Comparison of ENCODE assay signal across 8 mouse cellular contexts in genomic region chr13:51853301-51854243, GRCm38 (mm10). TPM values are rescaled to one million over a fixed set of nuclear protein-coding genes. Genes with fewer than 3 reads are reported as not detected.
DNase-seq lines count a peak whose midpoint lies in the region; ATAC-seq lines count a peak whose summit lies in the region.

No protein-coding gene starts in this region.

- no peak overlapping the region for H3K4me3 ChIP-seq in kidney, embryonic 15.5 days (replicated peaks)
- no peak overlapping the region for H3K4me3 ChIP-seq in embryonic facial prominence, embryonic 12.5 days

- no peak overlapping the region for H3K9ac ChIP-seq in kidney, embryonic 15.5 days
- 0 out of 2 replicates have a peak overlapping the region, but pooled peaks have one; percentile 12 for H3K9ac ChIP-seq in embryonic facial prominence, embryonic 12.5 days

- 33% methylated on average over 16 of the region's 16 CpGs for WGBS in kidney, embryonic 15.5 days
- 25% methylated on average over 16 of the region's 16 CpGs for WGBS in embryonic facial prominence, embryonic 12.5 days

- 0 out of 2 replicates have a peak, but pooled peaks cover 8% of the 10 kb centered on the region for H3K27me3 ChIP-seq in kidney, embryonic 15.5 days
- peaks cover 2% of the 10 kb centered on the region; the same call in 1 of the 2 replicates for H3K27me3 ChIP-seq in embryonic facial prominence, embryonic 12.5 days

- no peaks in the 10 kb centered on the region for H3K9me3 ChIP-seq in kidney, embryonic 15.5 days (replicated peaks)
- no peaks in the 10 kb centered on the region for H3K9me3 ChIP-seq in embryonic facial prominence, embryonic 12.5 days

- peak; percentile 48; the same call in 1 of the 2 replicates for ATAC-seq in kidney, embryonic 15.5 days (replicated peaks; ENCODE audit: low FRiP score)
- ATAC-seq in embryonic facial prominence, embryonic 12.5 days (ENCODE audit: insufficient number of reproducible peaks, insufficient read depth, low FRiP score, low TSS enrichment), result peak; percentile 29; the same call in 1 of the 2 replicates
- ATAC-seq in neutrophil, adult 5-6 weeks (ENCODE audit: extremely low read depth, insufficient number of reproducible peaks, low FRiP score, poor library complexity, severe bottlenecking), result peak; percentile 20; the same call in 1 of the 2 replicates
- ATAC-seq in activated CD4-positive, CD25-positive, alpha-beta regulatory T cell, adult 4 months, result no peak

- peaks cover 42% of the 10 kb centered on the region for H3K4me1 ChIP-seq in kidney, embryonic 15.5 days
- H3K4me1 ChIP-seq in embryonic facial prominence, embryonic 12.5 days, result peaks cover 43% of the 10 kb centered on the region

- no peak for DNase-seq in kidney, adult 11 months
- DNase-seq in lung, adult 18-20 months, result peak; percentile 63 to 78
- no peak for DNase-seq in layer of hippocampus, postnatal 25 days (ENCODE audit: extremely low spot score in 1 of 2, low spot score in 1 of 2)
- no peak for DNase-seq in kidney, adult 9 months

- no peak overlapping the region for H3K4me2 ChIP-seq in kidney, embryonic 15.5 days
- H3K4me2 ChIP-seq in embryonic facial prominence, embryonic 12.5 days (replicated peaks), result no peak overlapping the region

- no peak overlapping the region for H3K27ac ChIP-seq in kidney, embryonic 15.5 days
- no peak overlapping the region for H3K27ac ChIP-seq in embryonic facial prominence, embryonic 12.5 days

- no peaks in the 10 kb centered on the region for H3K36me3 ChIP-seq in kidney, embryonic 15.5 days
- H3K36me3 ChIP-seq in embryonic facial prominence, embryonic 12.5 days, result no peaks in the 10 kb centered on the region

RNA-seq across cellular contexts. Expression of gene Gadd45g, which starts 7.1 kb away (rescaled TPM):
- polyA plus RNA-seq in kidney, embryonic 15.5 days (2015; fragmentation: Nextera tagmentation; extraction: Ambion mirVana), result 40.2 and 42.8 TPM in 2 replicates
- polyA plus RNA-seq in embryonic facial prominence, embryonic 12.5 days (2016; fragmentation: Nextera tagmentation; extraction: Ambion mirVana), result 60.3 TPM in 2 replicates
- 24.7 and 32.4 TPM in 2 replicates for total RNA-seq in neutrophil, adult 5-6 weeks (2017)
- total RNA-seq in layer of hippocampus, postnatal 25 days (2021), result 10 to 100 TPM; 16.5 to 24.1 TPM
- 10 to 100 TPM; 19.4 to 27.4 TPM for polyA plus RNA-seq in activated CD4-positive, CD25-positive, alpha-beta regulatory T cell, adult 4 months (2017; shearing (Covaris generic))

Comparison
In these comparisons a context has a peak if more than half of its experiments do, and no peak if none do; other contexts are left out.
1. DNase-seq: peak in lung, adult 18-20 months (2 of 2); none in kidney, adult 11 months (single experiment), layer of hippocampus, postnatal 25 days (0 of 2) and kidney, adult 9 months (single experiment).